Mouse (Mus musculus): Measurements from ENCODE around the gene Hexim2.

The Hexim2 gene

DNA sequence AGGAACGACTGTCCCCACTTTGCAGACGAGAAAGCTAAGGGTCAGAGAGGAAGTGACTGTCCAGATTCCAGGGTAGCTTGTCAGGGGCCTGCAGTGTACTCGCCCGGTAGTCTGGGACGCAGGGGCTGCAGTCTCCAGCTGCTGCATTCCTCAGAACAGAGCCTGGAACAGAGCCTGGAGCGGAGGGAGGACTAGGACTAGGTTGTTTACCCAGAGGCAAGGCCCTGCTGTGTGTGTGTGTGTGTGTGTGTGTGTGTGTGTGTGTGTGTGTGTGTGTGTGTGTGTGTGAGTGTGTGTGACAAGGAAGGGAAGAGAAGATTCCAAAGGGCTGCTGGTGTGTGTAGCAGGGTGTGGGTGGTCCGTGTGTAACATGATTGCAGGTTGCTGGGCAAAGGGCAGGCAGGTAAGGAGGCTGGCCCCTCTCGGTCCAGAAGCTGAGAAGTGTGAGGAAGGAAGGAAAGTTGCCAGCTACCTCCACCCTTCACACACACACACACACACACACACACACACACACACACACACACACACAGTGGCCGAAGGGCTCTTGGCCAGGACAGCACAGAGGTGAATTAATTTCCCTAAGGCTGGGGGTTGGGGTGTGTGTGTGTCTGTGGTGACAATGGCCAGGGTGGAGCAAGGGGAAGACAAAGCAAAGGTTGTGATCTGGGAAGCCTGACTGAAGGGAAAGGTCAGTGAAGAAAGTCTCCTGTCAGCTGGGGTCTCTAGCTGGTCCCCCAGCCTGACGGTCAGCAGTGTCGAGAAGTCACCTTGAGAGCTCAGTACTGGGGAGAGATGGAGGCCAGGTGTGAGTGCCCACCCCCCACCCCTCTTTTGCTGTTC is 9.1 kb downstream of the Hexim2 start:
- DNase-seq (ENCODE audit: low spot score) = no peak

DNA sequence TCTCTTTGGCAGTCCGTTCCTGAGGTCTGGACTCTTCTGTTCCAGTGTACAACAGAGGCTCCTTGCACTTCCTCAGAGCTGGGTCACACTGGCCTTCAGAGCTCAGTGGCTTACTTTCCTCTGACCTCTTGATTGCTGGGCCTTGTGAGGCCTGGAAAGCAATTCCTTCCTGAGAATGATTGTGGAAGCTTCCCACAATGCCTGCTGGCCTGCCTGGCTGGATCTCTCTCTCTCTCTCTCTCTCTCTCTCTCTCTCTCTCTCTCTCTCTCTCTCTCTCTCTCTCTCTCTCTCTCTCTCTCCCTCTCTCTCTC is 9.7 kb downstream of the Hexim2 start:
- no peak for DNase-seq (ENCODE audit: low spot score)

DNA sequence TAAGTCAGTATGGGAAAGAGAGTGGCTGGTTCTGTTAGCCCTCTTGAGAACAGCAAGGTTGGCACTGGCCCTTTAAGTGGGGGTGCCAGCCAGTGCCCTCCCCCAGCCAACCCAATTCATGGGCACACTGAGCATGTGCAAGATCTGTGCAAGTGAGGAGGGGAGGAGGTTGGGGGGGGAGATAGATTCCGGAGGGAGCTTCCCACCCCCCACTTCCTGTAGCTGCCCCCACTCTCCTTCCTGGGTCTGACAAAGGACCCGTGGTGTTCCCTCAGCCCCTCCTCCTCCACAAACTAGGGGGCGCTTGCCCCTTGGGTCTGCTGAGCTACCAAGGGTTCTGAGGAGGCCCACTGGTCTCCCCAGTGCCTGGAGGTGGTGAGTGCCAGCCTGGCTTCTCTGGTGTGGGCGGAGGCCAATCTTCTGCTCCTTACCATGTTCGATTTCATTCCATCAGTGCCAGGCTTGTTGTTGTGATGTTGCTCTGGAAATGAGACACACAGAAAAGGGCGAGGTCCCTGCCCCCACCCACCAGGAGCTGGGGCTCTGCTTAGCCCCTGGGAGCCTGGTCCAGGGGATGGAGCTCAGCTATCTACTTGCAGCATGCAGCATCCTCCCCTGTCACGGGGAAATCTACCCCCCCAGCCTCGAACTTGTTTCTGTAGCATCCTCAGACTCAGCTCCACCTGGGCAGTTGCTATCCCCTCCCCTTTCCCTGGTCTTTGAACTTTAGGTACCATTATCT is 10.4 kb downstream of the Hexim2 start:
- no peak for DNase-seq (ENCODE audit: low spot score)

DNA sequence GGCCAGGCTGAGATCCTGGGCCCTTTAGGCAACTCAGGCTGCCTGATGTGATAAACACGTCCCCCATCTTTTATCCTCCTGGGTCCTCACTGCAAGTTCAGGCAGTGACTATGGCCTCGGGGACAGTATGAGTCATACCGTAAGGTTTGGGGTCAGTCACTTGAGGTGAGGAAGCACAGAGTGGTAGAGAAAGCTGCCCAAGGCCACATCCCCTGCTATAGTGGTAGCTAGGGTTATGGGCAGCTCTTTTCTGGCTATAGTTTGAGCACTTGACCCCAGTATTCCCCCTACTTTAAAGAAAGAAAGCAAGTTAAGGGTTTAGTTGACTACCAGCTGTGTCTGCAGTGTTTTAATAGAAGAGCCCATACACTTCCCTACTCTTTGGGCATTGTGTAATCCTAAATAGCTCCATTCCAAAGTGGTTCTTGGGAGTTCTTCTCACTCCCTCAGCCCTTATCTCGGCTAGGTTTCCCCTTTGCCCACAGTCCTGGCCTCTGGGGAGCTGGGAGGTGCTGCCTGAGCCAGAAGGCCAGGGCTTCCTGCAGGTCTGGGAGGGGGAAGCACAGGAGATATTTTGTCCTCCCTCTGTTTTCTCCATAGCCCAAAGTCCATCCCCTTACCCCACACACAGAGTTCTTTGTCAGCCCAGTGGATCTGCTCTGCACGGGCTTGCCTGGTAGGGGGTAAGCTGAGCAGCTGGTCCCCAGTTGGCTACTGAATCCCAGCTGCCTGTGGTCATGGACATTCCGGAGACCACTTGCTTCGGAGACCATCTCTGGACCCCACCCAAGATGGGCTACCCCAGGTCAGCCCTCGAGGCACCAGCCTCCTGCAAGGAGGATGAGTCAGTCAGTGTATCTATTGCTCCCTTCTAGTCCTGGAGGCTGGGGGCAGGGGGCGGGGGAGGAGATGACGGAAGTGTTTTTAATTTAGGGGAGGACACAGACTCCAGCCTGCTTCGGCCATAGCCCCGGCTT is 12.4 kb downstream of the Hexim2 start:
- DNase-seq (ENCODE audit: low spot score) = no peak

DNA sequence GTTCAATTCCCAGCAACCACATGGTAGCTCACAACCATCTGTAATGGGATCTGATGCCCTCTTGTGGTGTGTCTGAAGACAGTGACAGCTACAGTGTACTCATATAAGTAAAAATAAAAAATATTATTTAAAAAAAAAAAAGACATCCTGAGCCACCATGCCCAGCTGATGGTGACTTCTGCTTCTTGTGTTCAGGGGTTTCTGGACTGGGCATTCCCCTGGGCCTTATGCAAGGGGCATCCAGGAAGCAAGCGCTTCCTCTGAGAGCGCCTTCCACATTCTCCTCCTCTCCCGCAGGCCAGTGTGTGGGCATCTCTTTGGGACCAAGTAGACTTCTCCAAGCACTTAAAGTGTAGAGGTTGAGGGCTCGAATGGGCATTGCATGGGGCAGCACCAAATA is 14.2 kb downstream of the Hexim2 start:
- DNase-seq (ENCODE audit: low spot score) = no peak

DNA sequence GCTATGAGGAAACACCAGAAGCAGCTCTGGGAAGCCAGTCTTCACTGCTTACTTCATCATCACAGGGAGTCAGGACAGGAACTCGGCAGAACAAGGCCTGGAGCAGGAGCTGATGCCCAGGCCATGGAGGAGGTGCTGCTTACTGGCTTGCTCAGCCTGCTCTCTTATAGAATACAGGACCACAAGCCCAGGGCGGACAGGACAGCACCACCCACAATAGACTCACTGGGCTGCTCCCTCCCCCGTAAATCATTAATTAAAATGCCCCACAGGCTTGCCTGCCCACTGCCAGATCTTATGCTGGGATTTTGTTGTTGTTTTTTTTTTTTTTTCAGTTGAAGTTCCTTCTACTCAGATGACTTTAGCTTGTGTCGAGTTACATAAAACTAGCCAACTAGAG is 15.5 kb downstream of the Hexim2 start:
- no peak for DNase-seq (ENCODE audit: low spot score)

DNA sequence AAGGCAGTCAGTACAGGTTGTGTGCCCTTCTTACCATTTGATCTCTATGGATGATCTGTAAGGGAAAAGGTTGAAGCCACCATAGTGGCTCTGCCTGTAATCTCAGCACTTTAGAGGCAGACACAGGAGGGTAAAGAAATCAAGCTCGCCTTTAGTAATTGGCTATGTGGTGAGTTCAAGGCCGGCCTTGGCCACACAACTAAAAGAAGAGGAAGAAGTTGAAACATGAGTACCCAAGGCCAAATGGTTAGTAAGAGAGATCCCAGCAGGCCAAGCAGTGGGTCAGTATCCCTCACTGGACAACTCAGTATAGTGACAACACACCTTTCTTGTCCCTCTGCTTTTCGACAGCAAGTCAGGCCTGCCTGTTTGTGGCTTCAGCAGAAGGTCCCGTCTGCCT is 17.5 kb downstream of the Hexim2 start:
- no peak for DNase-seq (ENCODE audit: low spot score)

DNA sequence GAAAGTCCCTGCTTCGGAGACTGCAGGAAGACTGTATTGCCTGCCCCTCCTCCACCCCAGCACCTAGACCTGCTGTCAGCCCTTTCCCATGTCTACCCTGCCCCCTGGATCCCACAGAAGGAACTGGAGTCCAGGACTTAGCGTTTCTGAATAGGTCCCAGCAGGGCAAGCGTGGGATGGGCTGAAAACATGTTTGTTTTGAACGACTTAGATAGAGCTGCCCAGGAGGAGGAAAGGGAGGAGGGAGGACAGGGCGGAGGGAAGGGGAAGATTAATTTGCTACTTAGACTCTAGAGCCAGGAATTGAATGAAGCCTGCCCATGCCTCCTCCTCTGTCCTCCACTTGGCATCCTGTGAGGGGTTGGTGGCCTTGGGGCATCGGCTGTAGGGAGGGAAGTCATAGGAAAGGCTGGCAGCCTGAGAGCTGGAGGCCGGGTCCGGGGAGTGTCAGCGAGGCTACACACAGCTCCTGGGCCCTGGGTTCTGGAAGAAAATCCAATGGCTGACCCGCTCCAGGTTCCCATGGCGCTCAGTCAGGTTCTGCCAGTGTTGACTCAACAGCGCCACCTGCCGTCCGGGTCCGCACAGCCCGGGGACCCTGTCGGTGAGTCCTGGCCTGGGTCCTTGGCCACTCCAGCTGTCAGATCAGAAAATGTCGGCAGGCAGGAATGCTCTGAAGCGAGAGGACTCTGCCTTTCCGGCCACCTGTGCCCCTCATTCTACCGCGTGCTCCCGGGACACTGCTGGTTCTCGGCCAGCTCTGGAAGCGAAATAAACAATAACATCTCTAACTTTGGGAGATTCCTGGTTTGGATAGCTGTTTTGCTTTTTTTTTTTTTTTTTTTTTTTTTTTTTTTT is 26.6 kb downstream of the Hexim2 start:
- peak; percentile 91 for DNase-seq (ENCODE audit: low spot score)

DNA sequence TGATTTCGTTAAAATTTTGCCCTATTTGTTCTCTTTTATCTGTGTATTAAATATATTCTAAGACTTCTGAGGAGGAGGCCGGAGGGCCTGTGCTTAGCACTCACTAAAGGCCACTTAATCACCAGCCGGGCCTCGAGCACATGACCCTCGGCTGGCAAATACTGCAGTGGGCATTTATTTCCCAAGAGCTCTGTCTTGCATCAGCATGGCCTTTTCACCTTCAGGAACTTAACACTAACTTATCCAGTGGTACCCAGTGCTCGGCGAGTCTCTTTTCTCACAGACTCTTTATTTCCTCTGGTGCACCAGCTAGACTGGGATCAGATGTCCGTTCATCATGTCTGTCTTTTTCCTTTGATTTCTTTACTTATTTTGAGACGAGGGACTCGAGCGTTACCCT is 28.5 kb downstream of the Hexim2 start:
- DNase-seq (ENCODE audit: low spot score) = no peak

DNA sequence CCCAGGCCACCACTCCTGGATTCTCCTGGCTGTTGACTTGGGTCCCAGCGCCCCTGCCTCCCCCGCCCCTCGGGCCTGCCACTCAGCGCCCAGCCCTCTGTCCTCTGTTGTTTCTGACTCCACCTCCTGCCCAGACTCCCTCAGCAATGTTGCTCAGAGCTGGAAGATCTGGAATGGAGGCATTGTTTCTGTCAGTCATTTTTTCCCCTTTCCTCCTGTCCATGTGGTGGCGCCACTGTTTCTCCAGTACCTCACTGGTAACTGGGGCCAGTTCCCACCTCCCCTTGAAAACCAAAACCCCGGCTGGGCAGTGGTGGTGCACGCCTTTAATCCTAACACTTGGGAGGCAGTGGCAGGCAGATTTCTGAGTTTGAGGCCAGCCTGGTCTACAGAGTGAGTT is 29.2 kb downstream of the Hexim2 start:
- no peak for DNase-seq (ENCODE audit: low spot score)

DNA sequence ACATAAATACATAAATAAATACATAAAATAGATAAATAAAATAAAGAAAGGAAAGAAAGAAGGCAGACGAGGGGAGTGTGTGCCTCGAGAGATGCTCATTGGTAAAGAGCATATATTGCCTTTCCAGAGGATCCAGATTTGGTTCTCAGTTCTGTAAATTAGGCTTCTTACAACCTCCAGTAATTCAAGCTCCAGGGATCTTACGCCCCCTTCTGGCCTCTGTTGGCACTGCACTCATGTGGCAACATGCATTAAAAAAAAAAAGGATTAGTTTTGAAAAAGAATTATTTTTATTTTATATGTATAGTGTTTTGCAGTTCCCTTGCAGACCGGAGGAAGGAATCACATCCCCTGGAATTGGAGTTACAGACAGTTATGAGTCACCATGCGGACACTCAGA is 29.9 kb downstream of the Hexim2 start:
- DNase-seq (ENCODE audit: low spot score) = no peak

DNA sequence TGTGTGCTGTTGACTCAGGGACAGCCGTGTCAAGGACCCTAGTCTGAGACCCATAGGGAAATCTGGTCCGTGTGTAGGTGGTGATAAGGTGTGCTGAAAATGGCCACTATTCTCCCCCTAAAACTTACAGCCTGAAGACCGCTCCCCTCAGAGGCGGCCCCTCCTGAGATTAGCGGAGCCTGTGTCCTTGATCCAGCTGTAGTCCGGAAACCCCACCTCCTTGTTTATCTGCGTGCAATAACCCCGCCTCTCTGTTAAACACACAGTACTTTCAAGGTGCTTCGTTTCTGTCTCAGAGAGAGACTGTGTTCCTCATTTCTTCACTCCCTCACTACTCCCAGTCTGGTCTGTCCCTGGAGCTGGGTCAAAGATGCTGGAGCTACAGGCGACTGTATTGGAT is 32.2 kb downstream of the Hexim2 start:
- DNase-seq (ENCODE audit: low spot score) = no peak

DNA sequence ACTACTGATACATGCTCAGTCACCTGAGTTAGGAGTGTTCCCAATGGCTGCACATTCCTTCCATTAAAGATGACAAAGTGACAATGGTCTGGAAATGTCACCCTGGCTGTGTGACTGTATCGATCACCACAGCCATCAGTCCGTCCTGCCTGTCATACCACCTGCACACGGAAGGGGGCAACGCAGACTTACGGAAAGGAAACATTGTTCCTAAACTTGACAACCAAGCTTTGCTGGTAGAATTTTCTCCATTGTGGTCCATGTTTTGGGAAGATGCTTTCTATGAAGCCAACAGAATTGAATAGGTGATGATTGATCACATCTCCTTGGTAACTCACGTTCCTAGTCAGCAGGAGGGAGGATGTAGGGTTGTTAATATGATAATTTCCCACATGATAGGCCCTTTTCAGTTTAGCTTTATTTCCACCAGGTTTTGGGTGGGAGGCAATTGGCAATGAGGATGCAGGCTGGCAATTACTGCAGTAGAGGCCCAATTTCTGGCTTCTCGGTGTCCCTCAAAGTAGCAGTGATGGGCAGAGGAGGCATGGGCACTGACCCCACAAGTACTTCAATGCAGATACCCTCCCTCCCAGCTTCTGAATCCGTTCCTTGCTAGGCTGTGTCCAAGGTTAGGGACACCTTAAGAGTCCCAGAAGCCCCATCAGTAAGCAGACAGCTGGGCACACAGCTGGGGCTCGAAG is 36.6 kb downstream of the Hexim2 start:
- peak; percentile 51 for DNase-seq (ENCODE audit: low spot score)

DNA sequence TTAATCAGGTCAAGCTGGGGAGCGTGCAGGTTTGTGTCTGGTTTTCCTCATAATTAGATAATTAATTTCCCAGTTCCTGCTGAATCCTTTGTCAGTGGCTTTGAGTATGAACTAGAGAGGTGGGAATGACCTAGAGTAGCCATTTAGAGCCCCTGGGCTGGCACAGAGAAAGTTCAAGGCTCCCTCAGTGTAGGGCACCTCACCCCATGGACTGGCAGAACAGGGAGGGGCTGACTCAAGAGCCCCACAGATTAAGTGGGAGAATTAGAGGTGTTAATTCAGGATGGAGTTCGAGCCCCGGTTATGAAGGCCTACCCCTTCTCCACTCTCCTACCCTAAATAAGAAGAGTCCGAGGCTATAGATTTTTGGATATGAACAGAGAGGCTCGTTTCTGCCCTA is 37.4 kb downstream of the Hexim2 start:
- no peak for DNase-seq (ENCODE audit: low spot score)

DNA sequence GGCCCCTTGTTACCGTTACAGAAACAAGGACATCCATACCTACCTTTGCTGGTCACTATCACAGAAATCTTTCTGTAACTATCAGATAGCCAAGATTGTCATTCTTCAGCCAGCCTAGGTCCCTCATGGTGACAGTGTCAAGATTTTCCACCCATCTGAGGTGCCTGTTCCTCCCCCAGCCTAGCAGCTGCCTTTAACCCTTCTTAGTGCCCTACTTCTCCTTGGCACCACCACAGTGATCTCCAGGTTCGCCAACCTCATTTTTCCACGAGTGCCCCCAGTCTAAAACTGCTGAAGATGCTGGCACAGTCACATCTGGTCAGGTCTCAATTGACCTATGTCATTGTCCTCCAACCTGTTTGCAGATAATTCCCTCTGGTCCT is 37.9 kb downstream of the Hexim2 start:
- no peak for DNase-seq (ENCODE audit: low spot score)

DNA sequence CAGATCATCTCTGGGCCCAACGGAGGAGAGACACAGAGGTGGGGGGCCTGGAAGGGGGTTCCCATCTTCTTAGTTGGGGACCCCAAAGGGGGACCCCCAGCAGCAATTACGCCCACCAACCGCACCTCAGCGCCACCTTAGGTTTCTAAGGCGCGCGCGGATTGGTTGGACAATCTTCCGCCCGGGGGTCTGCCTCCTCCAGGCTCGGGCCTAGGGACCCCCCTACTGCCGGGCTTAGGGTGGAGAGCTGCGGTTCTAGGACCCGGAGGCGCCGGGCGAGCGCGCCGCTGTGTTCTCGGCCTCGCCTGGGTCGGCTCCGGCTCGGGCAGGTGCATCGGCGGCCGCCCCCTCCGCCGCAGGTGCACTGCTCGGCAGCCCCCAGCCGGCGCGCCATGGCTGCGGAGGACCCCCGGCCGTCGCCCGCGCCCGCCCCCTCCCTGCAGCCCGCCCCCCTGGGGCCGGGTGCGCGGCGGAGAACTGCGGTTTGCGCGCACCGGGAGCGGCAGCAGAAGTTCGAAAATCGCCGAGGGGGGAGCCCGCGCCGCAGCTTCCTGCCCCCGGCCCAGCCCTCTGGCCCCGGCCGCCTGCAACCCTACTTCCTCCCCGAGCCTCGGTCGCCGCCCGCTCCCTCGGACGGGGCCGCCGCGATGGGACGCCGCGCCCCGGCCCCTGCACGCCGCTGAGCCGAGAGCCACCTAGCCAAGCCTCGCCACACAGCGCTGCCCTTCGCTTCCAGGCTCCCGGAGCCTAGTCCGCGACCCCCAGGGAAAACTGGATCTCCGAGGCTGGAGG is 38.5 kb downstream of the Hexim2 start, which contains the start of gene Fmnl1:
Gene Fmnl1 (plus strand): TSS at position 614 of the 792 bp plus-strand sequence.
- no peak for DNase-seq (ENCODE audit: low spot score)

DNA sequence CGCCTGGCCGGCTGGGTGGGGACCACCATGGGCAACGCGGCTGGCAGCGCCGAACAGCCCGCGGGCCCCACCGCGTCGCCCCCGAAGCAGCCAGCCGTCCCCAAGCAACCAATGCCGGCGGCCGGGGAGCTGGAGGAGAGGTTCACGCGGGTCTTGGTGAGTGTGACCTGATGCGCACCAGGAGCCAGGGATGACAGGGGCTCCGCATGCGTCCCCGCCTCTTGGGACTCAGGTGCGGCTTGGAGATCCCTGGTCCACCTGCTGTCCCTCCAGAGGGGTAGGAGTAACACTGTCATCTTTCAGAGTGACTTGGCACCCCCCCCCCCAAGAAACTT is 39.0 kb downstream of the Hexim2 start:
- no peak for DNase-seq (ENCODE audit: low spot score)

DNA sequence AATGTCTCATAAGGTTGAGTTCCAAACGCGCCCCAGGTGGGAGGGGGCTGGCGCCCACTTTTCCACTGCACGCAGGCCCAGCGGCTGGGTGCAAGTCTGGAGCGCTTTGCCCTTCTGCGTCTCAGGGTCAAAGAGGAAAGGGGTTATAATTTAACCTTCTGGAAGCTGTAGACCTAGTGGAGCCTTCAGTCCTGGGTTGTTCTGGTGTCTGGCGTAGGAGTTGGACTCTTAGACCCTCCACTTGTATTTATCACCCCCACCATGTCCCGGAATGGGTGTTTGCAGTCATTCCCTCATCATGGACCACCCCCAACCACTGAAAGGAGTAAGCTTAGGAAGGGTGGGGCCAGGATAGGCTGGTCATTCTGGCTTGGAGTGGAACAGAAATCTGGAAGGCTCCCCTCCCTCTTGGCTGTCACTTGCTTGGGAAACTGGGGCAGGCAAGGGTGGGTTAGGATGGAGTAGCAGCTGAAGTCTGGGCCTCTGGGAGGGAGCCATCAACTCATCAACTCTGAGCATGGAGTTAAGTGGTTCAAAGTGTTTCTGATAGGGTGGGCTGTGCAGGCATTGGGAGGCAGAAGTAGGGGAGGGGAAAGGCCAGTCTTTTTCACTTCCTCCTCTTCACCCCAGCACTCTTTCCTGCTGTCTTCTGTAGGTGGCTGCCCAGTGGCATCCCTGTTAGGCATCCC is 39.6 kb downstream of the Hexim2 start:
- no peak for DNase-seq (ENCODE audit: low spot score)

DNA sequence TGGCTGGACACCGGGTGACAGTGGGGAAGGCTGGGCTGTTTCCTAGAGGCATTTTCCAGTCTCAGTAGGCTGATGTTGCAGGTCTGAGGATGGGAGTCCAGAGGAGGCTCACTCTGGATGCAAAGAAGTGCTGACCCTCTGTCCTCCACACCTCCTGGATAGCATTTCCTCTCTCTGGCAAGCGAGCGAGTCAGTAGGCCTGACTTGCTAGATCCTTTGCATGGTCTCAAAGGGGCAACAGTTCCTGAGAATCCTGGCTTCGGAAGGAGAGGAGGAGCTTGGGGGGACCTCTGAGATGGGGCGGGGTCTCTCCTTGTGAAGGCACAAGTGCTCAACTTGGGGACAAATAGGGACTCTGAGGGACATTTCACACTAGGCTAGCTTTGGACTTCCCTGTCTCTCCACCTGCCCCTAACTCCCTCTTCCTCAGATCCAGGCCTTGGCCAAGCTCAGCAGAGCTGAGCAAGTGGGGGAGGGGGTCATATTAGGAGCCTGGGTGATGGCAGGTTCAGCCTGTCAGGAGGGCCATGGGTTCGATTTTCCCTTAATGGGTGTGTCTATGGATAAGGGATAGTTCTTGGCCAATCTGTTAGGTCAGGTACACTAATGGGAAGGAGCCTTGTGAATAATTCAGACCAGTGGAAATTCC is 40.3 kb downstream of the Hexim2 start:
- DNase-seq (ENCODE audit: low spot score) = no peak

Data from spleen, adult 12 weeks (tissue).